Mouse (Mus musculus) heart, postnatal 0 days (tissue): ENCODE data around the gene Zup1.

Source experiments
- CTCF ChIP-seq: IDR thresholded peaks from 2 replicates; pipeline ENCODE4 v1.5.1; 2016; ENCODE audit warnings: antibody characterized with exemption, control low read depth, low read depth
- EP300 ChIP-seq: IDR thresholded peaks from 2 replicates; pipeline ENCODE4 v1.6.1; 2016; ENCODE audit warnings: antibody characterized with exemption, low read depth

- TF ChIP-seq EP300 (no peak), CTCF (no peak)
Observed at GRCm38 (mm10) chr10:33946336-33946735, 4.7 kb downstream of the Zup1 start.
